Mouse (Mus musculus): ENCODE measurements around the gene Nol11. TPM values are rescaled to one million over a fixed set of nuclear protein-coding genes. Genes with fewer than 3 reads are reported as not detected.
"Not testable (repeated sequence)": the region's sequence is repeated elsewhere in the genome, so short reads cannot be mapped to it uniquely, and the experiment has no call there.

The Nol11 gene
- total RNA-seq, 2 experiments from 2014 or later: 13.8 to 16.3 TPM

- no peak for DNase-seq
These were observed 33.9 kb downstream of the Nol11 start for GRCm38 (mm10) chr11:107155292-107155691.

- no peak for DNase-seq
These were observed 34.8 kb downstream of the Nol11 start for GRCm38 (mm10) chr11:107154431-107154830.

DNA sequence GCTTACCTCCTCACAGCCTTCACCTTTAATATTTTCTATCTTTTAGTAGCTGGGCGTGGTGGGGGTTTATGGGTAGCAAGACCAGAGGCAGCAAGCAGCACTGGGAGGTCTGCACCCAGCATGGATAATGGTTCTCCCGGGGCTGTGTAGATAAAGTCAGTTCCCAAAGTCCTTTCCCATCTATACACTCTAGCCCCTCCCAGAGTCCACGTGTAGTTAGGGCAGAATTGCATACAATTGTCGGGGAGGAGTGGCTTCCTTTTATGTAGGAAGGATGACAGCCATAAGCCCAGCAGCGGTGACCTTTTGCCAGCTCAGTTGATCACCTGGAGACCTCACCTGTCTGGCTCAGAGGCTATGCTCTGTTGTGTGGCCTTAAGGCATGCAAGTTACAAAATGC is 35.5 kb downstream of the Nol11 start:
- no peak for DNase-seq

DNA sequence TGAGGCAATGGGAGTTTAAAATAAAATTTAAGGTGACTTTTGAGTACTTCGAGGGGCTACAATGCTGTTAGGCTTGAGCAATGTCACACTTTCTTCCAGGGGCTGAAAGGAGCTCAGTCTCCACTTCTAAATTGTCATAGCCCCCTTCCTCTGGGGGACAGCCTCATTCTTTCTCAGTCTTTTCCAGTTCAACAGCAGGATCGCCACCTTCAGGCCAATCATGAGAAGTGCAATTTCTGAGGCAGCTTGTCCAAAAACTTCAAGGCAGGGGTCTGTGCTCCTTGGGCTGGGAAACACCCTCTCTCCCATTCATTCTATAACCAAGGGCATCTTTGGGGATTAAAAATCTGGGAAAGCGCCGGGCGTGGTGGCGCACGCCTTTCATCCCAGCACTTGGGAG is 37.4 kb downstream of the Nol11 start:
- DNase-seq: no peak

- not testable (repeated sequence) for DNase-seq
These were observed 45.2 kb downstream of the Nol11 start for GRCm38 (mm10) chr11:107143956-107144355.

DNA sequence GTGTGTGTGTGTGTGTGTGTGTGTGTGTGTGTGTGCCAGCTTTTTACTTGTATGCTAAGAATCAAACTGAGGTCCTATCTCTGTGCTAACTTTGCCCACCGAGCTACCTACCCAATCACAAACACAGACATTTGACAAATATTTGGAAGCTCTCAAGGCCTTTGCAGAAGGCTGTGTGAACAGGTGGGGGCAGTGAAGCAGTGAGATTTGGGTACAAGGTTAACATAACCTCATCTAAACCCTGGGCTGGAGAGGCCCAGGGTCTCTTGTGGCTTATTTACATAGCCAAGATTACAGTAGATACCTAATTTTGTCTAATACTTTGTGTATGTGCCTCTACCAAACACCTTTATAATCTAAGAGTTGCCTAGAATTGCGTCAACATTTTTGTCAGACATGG is 46.8 kb downstream of the Nol11 start:
- no peak for DNase-seq

DNA sequence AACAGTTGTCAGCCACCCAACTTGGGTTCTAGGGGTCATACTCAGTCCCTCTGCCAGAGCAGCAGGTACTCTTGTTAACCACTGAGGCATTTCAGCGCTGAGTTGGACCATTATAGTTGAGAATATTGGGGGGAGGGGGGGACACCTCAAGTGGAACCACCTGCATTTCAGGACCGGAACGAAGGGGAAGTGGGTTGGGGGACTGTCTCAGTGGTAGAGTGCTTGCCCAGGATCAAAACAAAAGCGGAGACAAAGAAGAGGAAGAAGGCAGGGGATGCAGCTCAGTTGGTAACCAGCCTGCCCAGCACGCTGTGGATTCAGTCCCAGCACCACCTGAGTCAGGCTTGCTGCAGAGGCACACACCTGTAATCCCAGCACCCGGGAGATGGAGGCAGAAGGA is 48.4 kb downstream of the Nol11 start:
- DNase-seq: no peak

DNA sequence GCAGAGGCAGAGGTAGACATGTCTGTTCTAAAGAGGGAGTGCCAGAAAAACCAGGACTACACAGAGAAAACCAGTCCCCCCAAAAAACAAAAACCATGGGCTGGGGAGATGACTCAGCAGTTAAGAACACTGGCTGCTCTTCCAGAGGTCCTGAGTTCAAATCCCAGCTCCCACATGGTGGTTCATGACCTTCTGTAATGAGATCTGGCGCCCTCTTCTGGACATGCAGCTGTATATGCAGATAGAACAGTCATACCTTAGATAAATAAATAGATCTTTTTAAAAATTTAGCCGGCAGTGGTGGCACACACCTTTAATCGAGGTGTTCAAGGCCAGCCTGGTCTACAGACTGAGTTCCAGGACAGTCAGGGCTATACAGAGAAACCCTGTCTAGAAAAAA is 50.5 kb downstream of the Nol11 start:
- DNase-seq: no peak

DNA sequence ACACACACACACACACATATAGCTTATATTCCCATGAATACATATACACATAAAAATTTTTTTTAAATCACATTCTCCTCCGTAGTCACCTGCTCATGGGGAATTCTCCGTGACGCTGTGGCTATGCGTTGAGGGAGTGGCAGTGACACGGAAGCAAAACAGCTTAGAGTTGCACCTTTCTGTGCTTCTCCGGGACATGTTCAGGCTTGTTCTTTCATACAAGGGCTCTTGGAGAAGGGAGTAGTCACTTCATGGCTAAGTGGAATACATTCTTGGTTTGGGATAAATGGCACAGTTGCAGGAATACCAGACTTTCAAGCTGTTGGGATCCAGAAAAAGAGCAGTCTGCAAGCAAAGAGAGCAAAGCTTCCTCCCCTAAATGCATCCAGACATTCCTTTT is 51.6 kb downstream of the Nol11 start:
- no peak for DNase-seq

GRCm38 (mm10) chr11:107136458-107136857 is 52.7 kb downstream of the Nol11 start:
- not testable (repeated sequence) for DNase-seq

DNA sequence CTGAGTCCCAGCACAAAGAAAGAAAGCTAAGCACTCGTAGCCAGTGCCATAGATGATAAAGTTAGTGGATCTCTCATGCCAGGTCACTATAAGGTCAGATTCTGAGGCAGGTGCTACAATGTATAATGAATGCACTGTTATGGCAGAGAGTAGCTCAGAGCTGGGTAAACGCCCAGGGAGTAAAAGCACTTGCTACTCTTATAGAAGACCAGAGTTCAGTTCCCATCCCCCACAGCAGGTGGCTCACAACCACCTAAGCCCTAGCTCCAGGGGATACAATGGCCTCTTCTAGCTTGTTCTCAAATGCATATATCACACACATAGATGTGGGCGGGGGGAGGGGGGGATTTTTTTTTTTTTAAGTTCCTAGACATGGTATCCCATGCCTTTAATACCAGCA is 53.4 kb downstream of the Nol11 start:
- DNase-seq: no peak

- DNase-seq: no peak
These were observed 56.8 kb downstream of the Nol11 start for GRCm38 (mm10) chr11:107132426-107132825.

DNA sequence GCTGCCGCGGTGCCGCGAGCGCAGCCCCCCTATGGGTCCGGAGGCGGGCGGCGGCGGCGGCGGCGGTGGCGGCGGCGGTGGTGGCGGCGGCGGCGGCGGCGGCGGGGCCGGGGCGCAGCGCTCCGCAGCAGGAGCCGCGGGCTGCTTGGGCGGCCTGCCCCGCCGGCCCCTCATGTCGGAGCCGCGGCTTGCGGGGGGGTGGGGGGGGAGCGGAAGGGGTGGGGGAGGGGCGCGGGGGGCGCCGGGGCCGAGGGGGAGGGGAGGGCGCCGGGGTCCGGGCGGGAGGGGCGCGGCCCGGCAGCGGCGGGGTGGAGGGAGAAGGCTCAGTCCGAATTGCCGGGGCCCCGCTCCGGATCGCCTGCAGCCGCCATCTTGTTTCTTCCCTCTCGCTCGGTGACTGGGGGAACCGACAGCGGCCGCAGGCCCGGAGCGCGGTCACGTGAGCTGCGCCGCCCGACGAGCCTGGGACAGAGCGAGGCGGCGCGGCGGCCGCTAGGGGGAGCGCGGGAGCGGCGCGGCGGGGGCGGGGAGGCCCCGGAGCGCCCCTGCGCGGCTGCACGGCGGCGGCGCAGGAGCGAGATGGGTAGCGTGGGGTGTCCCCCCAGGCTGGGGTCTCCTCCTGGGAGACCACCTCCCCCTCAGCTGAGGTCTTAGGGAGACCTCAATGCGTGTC is 57.3 kb downstream of the Nol11 start, which contains the start of gene Bptf:
TSS of gene Bptf (minus strand) at position 379 of the 673 bp plus-strand sequence.
- peak; percentile 94 for DNase-seq

DNA sequence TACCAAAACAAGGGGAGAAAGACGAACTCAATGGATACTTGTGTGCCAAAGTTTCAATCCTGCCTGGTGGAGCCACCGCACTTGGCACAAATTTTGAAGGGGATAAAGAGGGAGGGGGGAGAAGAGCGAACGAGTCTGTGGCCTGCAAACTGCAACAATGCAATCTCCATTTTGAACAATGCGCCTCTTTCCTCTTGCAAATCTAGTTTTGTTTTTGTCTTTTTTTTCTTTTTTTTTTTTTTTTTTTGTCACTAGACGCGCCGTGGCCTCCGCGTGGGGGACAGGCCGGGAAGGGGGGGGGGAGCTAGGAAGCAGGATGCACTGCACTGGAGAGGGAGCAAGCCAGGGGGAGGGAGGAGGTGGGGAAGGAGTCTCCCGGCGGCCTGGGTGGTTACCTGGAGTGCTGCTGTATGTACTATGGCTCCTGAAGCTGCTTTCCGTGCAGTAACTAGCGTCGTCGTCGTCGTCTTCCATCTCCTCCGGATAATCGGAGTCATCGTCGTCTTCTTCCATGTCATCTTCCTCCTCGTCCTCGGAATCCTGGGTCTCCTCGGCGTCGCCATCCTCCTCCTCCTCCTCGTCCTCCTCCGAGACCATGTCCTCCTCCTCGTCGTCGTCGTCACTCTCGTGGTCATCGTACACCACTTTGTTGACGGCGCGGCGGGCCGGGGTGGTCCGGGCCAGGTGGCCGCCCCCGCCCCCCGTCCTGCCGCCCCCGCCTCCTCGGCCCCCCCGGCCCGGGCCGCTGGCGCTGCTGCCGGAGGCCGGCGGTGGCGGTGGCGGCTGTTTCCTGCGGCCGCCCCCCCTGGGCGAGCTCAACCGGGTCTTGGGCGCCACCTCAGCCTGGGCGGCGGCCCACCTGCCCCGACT is 58.1 kb downstream of the Nol11 start:
- peak; percentile 67 for DNase-seq

- DNase-seq: no peak
These were observed 58.9 kb downstream of the Nol11 start for GRCm38 (mm10) chr11:107130221-107130788.

DNA sequence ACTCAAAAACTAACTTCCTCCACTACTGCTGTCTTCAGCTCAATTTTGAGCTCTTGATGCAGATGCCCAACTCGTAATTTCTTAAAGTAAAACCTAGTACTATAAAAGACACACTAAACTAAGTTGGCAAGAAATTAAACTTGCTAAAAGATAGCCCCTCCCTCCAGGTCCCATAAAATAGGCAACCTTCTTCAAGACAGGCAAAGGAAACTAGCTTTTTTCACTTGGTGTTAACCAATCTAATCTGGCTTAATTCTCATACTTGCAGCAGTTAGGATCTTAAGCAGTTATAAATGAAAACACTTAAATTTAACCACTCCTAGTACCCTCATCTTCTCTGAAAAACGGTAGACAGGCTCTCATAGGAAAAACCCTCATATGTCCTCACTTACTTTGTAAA is 59.5 kb downstream of the Nol11 start:
- DNase-seq: no peak

DNA sequence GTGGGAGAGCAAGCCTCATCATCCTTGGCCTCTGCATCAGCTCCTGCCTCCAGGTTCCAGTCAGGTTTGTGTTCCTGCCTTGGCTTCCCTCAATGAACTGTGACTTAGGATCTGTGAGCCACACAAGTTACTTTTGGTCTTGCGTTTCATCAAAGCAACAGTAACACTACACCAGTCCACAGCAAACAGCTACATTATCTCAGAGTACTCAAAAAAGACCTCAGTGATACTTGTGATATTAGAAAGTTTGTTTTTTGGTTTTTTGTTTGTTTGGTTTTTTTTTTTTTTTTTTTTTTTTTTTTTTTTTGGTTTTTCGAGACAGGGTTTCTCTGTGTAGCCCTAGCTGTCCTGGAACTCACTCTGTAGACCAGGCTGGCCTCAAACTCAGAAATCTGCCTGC is 62.5 kb downstream of the Nol11 start:
- not testable (repeated sequence) for DNase-seq

DNA sequence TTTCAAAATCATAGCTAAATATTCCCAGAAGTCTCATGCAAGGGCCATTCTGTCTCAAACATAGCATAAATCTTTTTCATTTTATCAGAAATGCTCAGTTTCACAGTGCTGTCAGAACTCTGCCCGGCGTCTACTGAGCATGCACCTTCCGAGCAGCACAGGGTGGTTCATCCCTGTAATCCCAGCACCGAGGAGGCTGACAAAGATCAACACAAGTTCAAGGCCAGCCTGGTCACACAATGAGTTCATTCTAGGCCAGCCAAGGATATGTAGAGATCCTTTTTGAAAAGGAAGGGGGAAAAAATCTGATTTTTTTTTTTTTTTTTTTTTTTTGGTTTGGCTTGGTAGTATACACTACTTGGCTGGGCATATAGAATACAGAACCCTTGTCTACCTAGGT is 64.2 kb downstream of the Nol11 start:
- no peak for DNase-seq

- DNase-seq: peak; percentile 12
These were observed 64.9 kb downstream of the Nol11 start for GRCm38 (mm10) chr11:107124327-107124731.

- no peak for DNase-seq
These were observed 71.4 kb downstream of the Nol11 start for GRCm38 (mm10) chr11:107117789-107118188.
